Mouse (Mus musculus): ENCODE data around the gene Cd44. TPM values are rescaled to one million over a fixed set of nuclear protein-coding genes. Genes with fewer than 3 reads are reported as not detected.

Cd44 gene
- 11.8 and 26.7 TPM in 2 replicates for polyA plus RNA-seq (2012; rRNA removed)

DNA sequence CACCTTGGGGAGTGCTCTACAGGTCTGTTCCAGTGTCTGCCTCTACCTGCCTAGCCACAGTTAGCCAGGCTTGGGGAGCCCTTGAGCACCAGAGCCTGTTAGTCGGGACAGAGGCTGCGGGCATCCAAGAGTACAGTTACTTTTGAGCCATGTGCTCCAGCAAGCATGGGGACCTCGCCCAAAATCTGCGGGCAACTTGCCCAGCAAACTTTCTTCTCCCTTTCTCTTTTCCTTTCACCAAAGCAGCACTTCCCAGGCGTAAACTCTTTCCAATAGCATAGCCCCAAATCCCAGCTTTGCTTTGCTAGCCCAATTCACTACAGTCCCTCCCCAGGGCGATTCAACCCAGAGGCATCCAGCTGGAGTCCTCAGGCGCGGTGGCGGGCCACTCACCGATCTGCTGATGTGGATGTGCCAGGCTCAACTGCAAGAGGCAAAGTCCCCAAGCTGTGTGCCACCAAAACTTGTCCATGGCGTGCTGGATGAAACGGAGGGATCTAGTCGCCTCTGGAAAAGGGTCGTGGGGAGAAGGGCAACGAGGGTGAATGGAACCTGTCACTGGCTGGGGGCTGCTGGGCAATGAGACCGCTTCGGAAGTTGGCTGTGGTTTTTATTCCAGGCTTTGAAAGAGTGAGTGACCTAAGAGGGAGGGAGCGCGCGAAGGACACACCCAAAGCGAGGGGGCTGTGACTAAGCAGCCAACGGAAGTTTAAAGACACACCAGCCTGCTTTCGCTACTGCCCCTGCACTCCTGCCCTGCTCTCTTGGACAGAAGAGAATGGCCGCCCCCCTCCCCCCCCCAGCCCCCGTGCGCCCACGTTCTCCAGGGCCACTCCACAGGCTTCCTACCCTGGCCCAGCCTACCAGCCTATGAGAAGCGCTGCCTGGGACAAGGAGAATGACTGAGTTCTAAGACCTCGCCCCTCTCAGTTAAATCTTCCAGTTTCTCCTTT lies at the start of gene Cd44:
Cd44 (minus strand) TSS at position 791 of the 953 bp plus-strand sequence.
- under 1% methylated on average over 29 of the region's 29 CpGs for WGBS
- no peak for DNase-seq (ENCODE audit: low read depth, low spot score)

GRCm38 (mm10) chr2:102948481-102948857 lies 47.0 kb upstream of the Cd44 start:
- no peak for DNase-seq (ENCODE audit: low read depth, low spot score)
- 75% methylated on average over 4 of the region's 4 CpGs for WGBS

DNA sequence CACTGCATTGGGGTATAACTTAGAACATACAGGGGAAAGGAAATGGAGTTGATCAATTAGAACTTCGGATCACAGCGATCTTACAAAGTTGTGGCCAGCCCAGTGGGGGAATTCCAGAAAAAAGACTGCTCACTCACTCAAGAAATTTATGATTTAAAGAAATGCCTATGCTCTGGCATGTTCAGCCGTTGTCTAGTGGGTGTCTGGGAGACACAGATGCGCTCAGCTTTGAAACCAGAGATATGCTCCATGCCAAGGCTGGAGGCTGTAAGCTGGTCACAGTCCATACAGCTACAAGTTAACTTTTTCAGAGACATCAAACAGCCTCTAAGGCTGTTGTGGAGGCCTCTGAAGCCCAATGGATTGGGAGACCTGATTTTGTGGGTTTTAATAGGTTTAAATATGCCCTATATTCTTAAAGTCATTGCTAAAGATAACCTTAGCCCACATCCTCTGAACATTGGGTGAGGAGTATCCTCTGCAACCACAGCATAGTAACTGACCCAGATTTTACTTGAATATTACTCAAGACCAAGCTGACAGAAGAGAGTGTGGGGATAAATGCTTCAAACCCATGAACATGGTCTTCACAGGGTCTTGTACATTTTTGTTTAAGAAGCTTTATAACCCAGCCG lies 46.5 kb upstream of the Cd44 start:
- no peak for DNase-seq (ENCODE audit: low read depth, low spot score)
- 88% methylated on average over 5 of the region's 5 CpGs for WGBS

- no peak for DNase-seq (ENCODE audit: low read depth, low spot score)
- 58% methylated on average over 1 of the region's 1 CpGs for WGBS
Observed at GRCm38 (mm10) chr2:102945111-102945510, 43.6 kb upstream of the Cd44 start.

- WGBS = 73% methylated on average over 7 of the region's 7 CpGs
- no peak for DNase-seq (ENCODE audit: low read depth, low spot score)
Observed at GRCm38 (mm10) chr2:102944415-102945012, 43.0 kb upstream of the Cd44 start.

GRCm38 (mm10) chr2:102943983-102944382 lies 42.5 kb upstream of the Cd44 start:
- DNase-seq (ENCODE audit: low read depth, low spot score) = no peak
- 62% methylated on average over 6 of the region's 6 CpGs for WGBS

DNA sequence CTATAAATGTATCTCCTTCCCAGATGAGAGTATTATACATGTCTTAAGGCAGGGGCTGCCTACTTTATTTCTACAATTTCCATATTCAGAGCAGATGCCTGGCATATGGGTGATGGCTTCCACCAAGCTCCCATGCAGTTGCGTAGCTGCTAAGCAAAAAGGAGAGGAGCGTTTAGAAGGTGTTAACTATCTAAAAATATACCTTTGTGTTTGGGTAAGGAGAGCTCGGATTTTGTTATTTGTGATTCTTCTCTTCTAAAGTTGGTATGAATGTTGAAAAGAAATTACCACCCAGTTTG lies 41.3 kb upstream of the Cd44 start:
- no peak for DNase-seq (ENCODE audit: low read depth, low spot score)
- WGBS = 91% methylated on average over 3 of the region's 3 CpGs

GRCm38 (mm10) chr2:102941937-102942781 lies 40.7 kb upstream of the Cd44 start:
- no peak for DNase-seq (ENCODE audit: low read depth, low spot score)
- WGBS = 62% methylated on average over 10 of the region's 10 CpGs

DNA sequence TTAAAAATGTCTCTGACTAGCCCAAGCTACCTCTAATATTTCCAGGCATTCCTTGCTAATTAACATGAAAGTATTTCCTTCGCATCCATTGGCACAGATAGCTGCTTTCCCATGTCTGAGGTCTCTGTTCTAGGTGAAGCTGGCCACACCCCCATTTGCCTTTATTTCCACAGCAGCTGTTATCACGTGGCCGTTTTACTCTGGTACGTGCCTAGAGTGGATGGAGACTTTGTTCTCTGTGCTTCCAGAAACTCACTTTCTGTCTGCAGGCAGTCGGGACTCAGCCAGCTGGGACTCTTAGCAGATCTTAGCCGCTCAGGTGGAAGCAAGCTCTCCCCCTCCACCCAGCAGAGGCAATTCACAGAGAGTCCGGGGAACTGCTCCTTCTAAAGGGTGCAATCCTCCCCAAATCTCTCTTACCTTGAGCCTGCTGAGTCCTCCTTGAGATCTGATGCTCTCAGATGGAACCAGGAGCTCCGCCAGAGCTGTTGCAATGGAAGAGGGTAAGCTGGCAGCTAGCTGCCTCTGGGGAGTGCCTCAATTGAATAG lies 39.4 kb upstream of the Cd44 start:
- WGBS = 41% methylated on average over 8 of the region's 8 CpGs
- DNase-seq (ENCODE audit: low read depth, low spot score) = no peak

GRCm38 (mm10) chr2:102940158-102940557 lies 38.7 kb upstream of the Cd44 start:
- DNase-seq (ENCODE audit: low read depth, low spot score) = no peak
- 75% methylated on average over 8 of the region's 8 CpGs for WGBS

GRCm38 (mm10) chr2:102936886-102937285 lies 35.4 kb upstream of the Cd44 start:
- no peak for DNase-seq (ENCODE audit: low read depth, low spot score)
- WGBS = 71% methylated on average over 3 of the region's 3 CpGs

DNA sequence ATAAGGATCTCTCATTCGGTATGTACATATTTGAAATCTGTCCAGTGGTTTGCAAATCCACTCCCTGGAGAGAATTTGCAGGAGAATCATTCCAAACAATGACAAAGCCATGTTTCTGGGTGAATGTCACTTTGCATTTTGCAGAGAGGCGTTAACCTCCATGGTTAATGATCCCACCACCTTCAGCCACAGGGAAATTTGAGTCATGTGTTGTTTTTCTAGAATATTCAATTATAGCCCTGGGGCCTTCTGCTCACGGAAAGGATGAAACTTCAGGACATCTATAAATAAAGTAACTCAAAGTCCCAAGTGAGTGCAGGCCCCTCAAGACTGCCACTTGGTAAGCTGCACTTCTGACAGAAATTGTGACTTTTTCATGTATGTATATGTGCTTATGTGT lies 33.4 kb upstream of the Cd44 start:
- DNase-seq (ENCODE audit: low read depth, low spot score) = no peak
- 80% methylated on average over 3 of the region's 3 CpGs for WGBS

DNA sequence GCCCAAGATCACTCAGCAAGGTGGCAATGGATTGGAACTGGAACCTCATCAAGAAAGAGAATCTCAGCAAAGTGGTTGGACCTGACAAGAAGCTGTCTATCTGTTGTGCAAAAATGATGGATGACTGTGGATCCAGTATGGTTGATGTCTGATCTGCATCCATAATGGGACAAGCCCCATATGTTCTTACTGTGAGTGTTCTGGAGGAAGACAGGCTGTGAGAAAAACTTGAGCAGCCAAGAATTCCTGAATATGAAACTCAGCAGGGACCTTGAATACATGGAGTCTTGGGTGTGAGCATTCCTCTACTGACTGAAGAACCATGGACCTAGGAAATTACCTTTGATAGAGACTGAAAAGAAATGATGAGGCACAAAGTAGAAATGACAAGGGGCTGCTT lies 32.3 kb upstream of the Cd44 start:
- no peak for DNase-seq (ENCODE audit: low read depth, low spot score)

- 41% methylated on average over 4 of the region's 4 CpGs for WGBS
- no peak for DNase-seq (ENCODE audit: low read depth, low spot score)
Observed at GRCm38 (mm10) chr2:102933142-102933541, 31.7 kb upstream of the Cd44 start.

DNA sequence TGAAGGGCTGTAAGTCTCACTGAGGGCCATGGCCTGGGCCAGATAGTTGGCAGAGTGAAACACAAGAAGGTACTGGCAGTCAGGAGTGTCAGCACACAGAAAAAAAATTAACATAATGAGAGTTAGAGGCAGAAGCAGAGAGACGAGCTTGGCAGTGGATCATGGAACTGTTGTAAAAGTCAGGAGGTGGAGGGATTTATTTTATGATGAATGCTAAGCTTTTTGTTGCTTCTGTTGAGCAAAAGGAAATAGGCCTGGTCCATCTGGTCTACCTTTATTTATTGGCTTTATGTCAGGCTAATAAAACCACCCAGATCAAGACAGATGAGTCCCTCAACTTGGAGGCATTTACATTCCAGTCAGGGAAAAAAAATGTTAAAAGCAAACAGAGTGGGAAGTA lies 31.2 kb upstream of the Cd44 start:
- 13% methylated on average over 1 of the region's 1 CpGs for WGBS
- DNase-seq (ENCODE audit: low read depth, low spot score) = peak; percentile 27

- DNase-seq (ENCODE audit: low read depth, low spot score) = no peak
Observed at GRCm38 (mm10) chr2:102928211-102928610, 26.7 kb upstream of the Cd44 start.

DNA sequence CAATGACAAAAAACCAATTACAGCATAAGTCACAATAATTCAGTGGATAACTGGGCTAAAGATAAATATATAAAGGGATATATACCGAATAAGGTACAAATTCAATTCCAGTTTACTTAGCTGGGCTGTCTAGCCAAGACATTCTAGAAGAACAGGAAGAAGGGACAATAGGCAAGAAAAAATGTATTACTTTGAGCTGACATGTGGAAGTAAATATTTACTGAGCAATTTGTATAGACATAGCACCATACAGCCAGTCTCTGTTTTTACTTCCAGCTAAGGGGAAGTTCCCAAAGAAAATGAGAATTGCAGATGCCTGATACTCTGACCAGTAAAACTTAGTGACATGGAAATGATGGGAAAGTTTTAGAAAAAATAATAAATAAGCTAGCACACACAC lies 23.0 kb upstream of the Cd44 start:
- DNase-seq (ENCODE audit: low read depth, low spot score) = no peak

GRCm38 (mm10) chr2:102923682-102924081 lies 22.2 kb upstream of the Cd44 start:
- WGBS = 59% methylated on average over 3 of the region's 3 CpGs
- no peak for DNase-seq (ENCODE audit: low read depth, low spot score)

More for the DNA sequence above, 23.0 kb upstream of the Cd44 start:
- WGBS = 30% methylated on average over 1 of the region's 1 CpGs

- DNase-seq (ENCODE audit: low read depth, low spot score) = no peak
- 89% methylated on average over 3 of the region's 3 CpGs for WGBS
Observed at GRCm38 (mm10) chr2:102922066-102922465, 20.6 kb upstream of the Cd44 start.

DNA sequence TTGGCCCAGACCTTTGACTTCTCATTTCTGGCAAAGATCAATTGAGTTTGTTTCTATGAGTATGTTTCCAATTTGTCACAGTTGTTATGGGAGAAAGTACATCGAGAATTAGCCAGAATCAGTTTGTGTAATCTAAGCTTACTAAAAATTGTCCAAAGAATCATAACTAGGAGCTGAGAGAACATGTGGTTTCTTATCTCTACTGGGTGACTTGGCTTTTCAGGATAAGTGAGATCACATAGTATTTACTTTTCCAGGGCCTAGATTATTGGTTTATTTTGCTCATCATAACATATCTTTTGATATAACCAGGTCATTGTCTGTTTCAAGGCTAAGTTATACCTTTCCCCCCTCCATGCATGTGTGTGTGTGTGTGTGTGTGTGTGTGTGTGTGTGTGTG lies 16.8 kb upstream of the Cd44 start:
- WGBS = 62% methylated on average over 1 of the region's 1 CpGs
- no peak for DNase-seq (ENCODE audit: low read depth, low spot score)
